Mouse (Mus musculus) thymus, postnatal 14 days (tissue): ENCODE measurements around the gene Glra2.
A peak's percentile ranks its signal among the peaks of the same experiment; 100 is the strongest.
"Not testable (repeated sequence)": the region's sequence is repeated elsewhere in the genome, so short reads cannot be mapped to it uniquely, and the experiment has no call there.

Experiments
- DNase-seq: peaks from one replicate; pipeline ENCODE4 v3.0.0; 2021

Glra2 gene

GRCm38 (mm10) chrX:165326939-165327698 lies at the start of gene Glra2:
Gene Glra2, minus strand, starts transcription at chrX:165327393.
- DNase-seq = peak; percentile 1

DNA sequence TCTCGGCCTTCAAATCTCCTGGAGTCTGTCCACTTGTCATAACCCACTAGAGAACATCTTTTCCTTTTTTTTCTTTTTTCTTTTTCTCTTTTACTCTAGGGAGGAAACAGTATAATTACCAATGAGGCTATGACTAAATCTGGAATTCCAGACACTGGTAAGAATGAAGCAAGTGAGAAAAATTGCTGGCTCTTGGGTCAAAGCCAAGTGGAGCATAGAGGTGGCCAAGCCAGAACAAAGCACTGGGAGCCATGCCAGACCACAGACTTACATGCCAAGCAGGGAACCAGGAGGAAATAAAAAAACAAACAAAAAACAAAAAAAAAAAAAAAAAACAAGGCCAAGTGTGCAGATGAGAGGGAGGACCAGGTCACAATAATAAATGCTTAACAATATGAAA lies 35.6 kb upstream of the Glra2 start:
- no peak for DNase-seq

DNA sequence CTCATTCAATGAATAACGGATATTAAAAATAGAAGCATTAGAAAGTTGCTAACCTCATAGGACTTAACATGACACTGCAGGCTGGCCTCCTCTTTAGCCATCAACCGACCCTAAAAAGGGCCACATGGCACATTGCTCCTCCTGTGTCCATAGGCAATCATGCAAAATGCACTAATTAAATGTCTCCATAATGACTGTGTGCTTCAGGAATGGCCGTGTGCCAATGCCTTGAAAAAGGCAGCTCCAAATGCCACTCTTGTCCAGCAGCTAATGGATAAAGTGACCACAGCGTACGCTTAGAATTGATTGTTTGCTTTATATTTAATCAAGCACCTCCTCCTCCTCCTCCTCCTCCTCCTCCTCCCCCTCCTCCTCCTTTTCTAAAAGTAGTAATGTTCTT lies 17.4 kb upstream of the Glra2 start:
- no peak for DNase-seq

- DNase-seq = no peak
Measured at GRCm38 (mm10) chrX:165327699-165328333, 623 bp upstream of the Glra2 start.

DNA sequence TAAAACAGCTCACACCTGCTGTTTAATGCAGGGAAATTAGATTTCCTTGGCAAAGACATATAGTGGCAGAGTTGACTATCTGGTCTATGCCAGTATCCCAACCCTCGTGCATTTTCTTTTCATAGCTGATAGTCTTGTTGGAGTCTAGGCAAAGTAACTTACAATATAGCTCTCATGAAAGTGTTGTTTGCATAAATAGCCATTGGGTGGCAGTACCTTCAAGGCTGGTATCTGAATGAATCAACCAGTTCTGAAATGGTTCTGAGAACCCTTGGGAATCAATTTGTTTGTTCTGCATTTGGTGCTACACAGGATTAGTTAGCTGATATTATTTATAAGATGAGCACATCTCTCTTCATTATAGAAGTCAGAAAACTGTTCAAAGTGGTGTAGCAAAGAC lies 133.6 kb downstream of the Glra2 start:
- DNase-seq = no peak

DNA sequence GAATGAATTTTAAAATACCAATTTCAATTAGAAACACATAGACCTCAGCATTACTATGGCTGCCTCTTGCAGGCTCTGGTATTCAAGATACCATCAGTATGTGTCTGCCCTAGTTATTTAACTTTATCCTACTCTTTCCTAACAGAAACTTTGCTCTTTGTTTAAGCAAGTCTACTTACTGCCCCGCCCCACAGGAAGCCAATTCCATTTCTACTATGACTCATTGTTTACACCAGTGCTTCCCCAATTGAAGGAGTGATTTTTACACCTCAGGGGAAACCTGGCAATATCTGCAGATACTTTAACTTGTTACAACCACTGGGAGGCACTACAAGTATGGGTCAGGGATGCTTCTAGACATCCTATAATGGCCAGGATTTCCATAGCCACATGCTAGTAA lies 136.0 kb downstream of the Glra2 start:
- no peak for DNase-seq

DNA sequence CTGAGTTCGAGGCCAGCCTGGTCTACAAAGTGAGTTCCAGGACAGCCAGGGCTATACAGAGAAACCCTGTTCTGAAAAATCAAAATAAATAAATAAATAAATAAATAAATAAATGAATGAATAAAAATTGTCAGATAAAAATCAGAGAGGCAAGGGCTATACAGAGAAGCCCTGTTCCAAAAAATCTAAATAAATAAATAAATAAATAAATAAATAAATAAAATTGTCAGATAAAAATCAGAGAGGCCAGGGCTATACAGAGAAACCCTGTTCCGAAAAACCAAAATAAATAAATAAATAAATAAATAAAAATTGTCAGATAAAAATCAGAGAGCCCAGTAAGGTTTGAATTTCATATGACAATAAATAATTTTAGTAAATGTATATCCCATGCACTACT lies 144.2 kb downstream of the Glra2 start:
- DNase-seq = not testable (repeated sequence)

DNA sequence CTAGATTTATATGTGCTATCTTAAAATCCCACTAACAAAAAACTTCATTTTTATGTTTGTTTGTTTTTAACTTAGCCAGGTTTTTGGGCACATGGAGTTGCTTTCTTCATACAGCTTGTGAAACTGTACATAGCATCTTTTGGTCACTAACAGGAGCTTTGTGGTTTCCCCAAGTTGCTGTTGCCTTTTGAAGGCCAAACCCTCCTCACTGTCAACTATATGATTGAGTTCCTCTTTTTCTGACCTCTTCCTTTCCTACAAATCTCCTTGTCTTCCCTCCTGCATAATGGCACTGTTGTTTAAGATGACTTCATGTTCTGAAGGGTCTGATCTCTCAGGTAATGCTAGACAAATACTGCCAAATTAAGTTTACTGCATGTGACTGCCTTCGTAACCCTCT lies 170.6 kb downstream of the Glra2 start:
- DNase-seq = no peak

DNA sequence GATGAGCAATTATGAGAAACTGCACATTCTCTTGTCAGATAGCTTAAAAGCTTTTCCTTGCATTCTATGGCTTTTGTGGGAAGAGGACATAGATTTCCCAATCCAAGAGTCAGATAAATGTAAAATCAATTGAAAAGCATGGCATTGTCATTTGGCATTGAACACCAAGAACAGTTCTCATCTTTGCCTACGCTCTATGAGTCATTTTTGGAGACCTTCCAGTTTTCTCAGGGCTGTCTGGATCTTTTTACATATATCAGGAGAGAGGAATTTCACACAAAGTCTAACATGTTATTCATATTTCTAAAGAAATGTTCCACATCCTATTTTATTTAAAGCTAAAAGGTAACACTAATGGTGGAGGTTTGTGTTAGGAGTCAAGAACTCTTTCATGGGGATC lies 223.0 kb downstream of the Glra2 start:
- DNase-seq = no peak
